Mouse (Mus musculus) CH12.LX (cell line): ENCODE results near the gene Rho. TPM values are rescaled to one million over a fixed set of nuclear protein-coding genes. Genes with fewer than 3 reads are reported as not detected.

Experiments
- DNase-seq: peaks from one replicate; pipeline ENCODE4 v3.0.0-alpha.2; 2013; ENCODE audit errors: extremely low read depth
- H3K27ac ChIP-seq: 2 replicates; pipeline ENCODE4 v1.5.1; 2012; ENCODE audit warnings: low read depth, mild to moderate bottlenecking, control low read depth, moderate library complexity; ENCODE audit not compliant: insufficient read depth
- H3K27me3 ChIP-seq: replicated peaks from 2 replicates; pipeline ENCODE3; 2012; ENCODE audit warnings: inconsistent platforms
- H3K36me3 ChIP-seq, 2 experiments: replicated peaks in 1 of 2; 2 replicates each; pipeline versions ENCODE3 to v1.6.1; 2012; ENCODE audit warnings: inconsistent platforms in 1 of 2, low read length in 1 of 2, mild to moderate bottlenecking in 1 of 2, mixed read lengths in 1 of 2, moderate library complexity in 1 of 2; ENCODE audit not compliant: control insufficient read depth in 1 of 2, insufficient read depth in 1 of 2
- H3K4me1 ChIP-seq, 2 experiments: 2 replicates each; pipeline ENCODE4 v1.6.1; 2012; ENCODE audit warnings: inconsistent platforms in 1 of 2, moderate library complexity in 1 of 2; ENCODE audit not compliant: insufficient read depth in 2 of 2, control insufficient read depth in 1 of 2
- H3K4me2 ChIP-seq: 2 replicates; pipeline ENCODE4 v1.6.1; 2012; ENCODE audit warnings: low read depth, mild to moderate bottlenecking, control low read depth; ENCODE audit not compliant: poor library complexity, insufficient read depth, severe bottlenecking
- H3K4me3 ChIP-seq, 3 experiments: fragments of 150-350 bp in 1 of 3; sonication (generic) in 1 of 3; replicated peaks in 1 of 3; 2 replicates each; pipeline versions ENCODE3 to v1.5.1; 2011 to 2012; ENCODE audit warnings: low read depth in 2 of 3, low read length in 2 of 3, mild to moderate bottlenecking in 2 of 3, moderate library complexity in 2 of 3, control low read depth in 1 of 3, improper control_type of control experiment in 1 of 3, inconsistent platforms in 1 of 3, mixed read lengths in 1 of 3; ENCODE audit not compliant: poor library complexity in 1 of 3
- H3K79me2 ChIP-seq: replicated peaks from 2 replicates; pipeline ENCODE4 v1.6.1; 2012; ENCODE audit warnings: mild to moderate bottlenecking, moderate library complexity; ENCODE audit not compliant: control insufficient read depth, poor library complexity, insufficient read depth, severe bottlenecking; ENCODE audit errors: extremely low read depth
- H3K9ac ChIP-seq: 2 replicates; pipeline ENCODE4 v1.6.1; 2012; ENCODE audit warnings: low read depth, mild to moderate bottlenecking, control low read depth, moderate library complexity; ENCODE audit not compliant: insufficient read depth
- H3K9me3 ChIP-seq: replicated peaks from 2 replicates; pipeline ENCODE3; 2012; ENCODE audit warnings: low read length, inconsistent platforms, mixed read lengths
- CHD1 ChIP-seq: IDR thresholded peaks from 2 replicates; pipeline ENCODE4 v1.6.1; 2012; ENCODE audit warnings: low read depth, low read length, improper control_type of control experiment, inconsistent platforms
- CTCF ChIP-seq, 2 experiments: IDR thresholded peaks in 1 of 2; conservative IDR thresholded peaks in 1 of 2; 2 replicates each; pipeline ENCODE4 v1.5.1; 2011 to 2012; ENCODE audit warnings: low read depth in 2 of 2, low read length in 2 of 2, improper control_type of control experiment in 1 of 2, inconsistent platforms in 1 of 2, mild to moderate bottlenecking in 1 of 2, moderate library complexity in 1 of 2
- ELF1 ChIP-seq: IDR thresholded peaks from 2 replicates; pipeline ENCODE4 v1.6.1; 2014; ENCODE audit warnings: low read depth, mild to moderate bottlenecking, inconsistent platforms, low read length, improper control_type of control experiment
- EP300 ChIP-seq: IDR thresholded peaks from 2 replicates; pipeline ENCODE4 v1.6.1; 2011; ENCODE audit warnings: low read length, improper control_type of control experiment
- ETS1 ChIP-seq: conservative IDR thresholded peaks from 2 replicates; pipeline ENCODE4 v1.6.1; 2012; ENCODE audit warnings: low read depth, mild to moderate bottlenecking, inconsistent platforms, low read length, improper control_type of control experiment, moderate library complexity
- HCFC1 ChIP-seq: IDR thresholded peaks from 2 replicates; pipeline ENCODE4 v1.6.1; 2012; ENCODE audit warnings: low read depth, mild to moderate bottlenecking, inconsistent platforms, low read length, improper control_type of control experiment
- IRF4 ChIP-seq: IDR thresholded peaks from 2 replicates; pipeline ENCODE4 v1.6.1; 2014; ENCODE audit warnings: low read depth, mild to moderate bottlenecking, inconsistent platforms, low read length, improper control_type of control experiment
- KAT2A ChIP-seq: IDR thresholded peaks from 2 replicates; pipeline ENCODE4 v1.6.1; 2012; ENCODE audit warnings: low read length, improper control_type of control experiment, inconsistent platforms; ENCODE audit not compliant: insufficient replicate concordance
- MAFK ChIP-seq: IDR thresholded peaks from 2 replicates; pipeline ENCODE4 v1.6.1; 2011; ENCODE audit warnings: low read length, improper control_type of control experiment; ENCODE audit not compliant: insufficient replicate concordance
- MAZ ChIP-seq: IDR thresholded peaks from 2 replicates; pipeline ENCODE4 v1.6.1; 2012; ENCODE audit warnings: low read depth, mild to moderate bottlenecking, inconsistent platforms, low read length, improper control_type of control experiment, moderate library complexity
- MEF2A ChIP-seq: IDR thresholded peaks from 2 replicates; pipeline ENCODE4 v1.6.1; 2014; ENCODE audit warnings: low read depth, mild to moderate bottlenecking, inconsistent platforms, low read length, improper control_type of control experiment, borderline replicate concordance
- NELFE ChIP-seq: IDR thresholded peaks from 2 replicates; pipeline ENCODE4 v1.6.1; 2011; ENCODE audit warnings: low read depth, low read length, improper control_type of control experiment
- PAX5 ChIP-seq: IDR thresholded peaks from 2 replicates; pipeline ENCODE4 v1.6.1; 2012; ENCODE audit warnings: low read length, inconsistent platforms, mixed read lengths
- POLR2A ChIP-seq: IDR thresholded peaks from 2 replicates; pipeline ENCODE4 v1.6.1; 2011; ENCODE audit warnings: low read depth, mild to moderate bottlenecking, improper control_type of control experiment, low read length
- POLR2AphosphoS2 ChIP-seq: IDR thresholded peaks from 2 replicates; pipeline ENCODE4 v1.6.1; 2011; ENCODE audit warnings: low read depth, low read length, improper control_type of control experiment
- TBP ChIP-seq: conservative IDR thresholded peaks from 2 replicates; pipeline ENCODE4 v1.6.1; 2011; ENCODE audit warnings: low read depth, low read length, improper control_type of control experiment
- TCF12 ChIP-seq: IDR thresholded peaks from 2 replicates; pipeline ENCODE4 v1.6.1; 2014; ENCODE audit warnings: low read depth, mild to moderate bottlenecking, inconsistent platforms, low read length, improper control_type of control experiment
- ZC3H11A ChIP-seq: IDR thresholded peaks from 2 replicates; pipeline ENCODE4 v1.6.1; 2012; ENCODE audit warnings: low read depth, mild to moderate bottlenecking, inconsistent platforms, low read length, improper control_type of control experiment
- ZKSCAN1 ChIP-seq: IDR thresholded peaks from 2 replicates; pipeline ENCODE4 v1.6.1; 2012; ENCODE audit warnings: low read depth, inconsistent platforms, low read length, improper control_type of control experiment, borderline replicate concordance
- ZMIZ1 ChIP-seq: IDR thresholded peaks from 2 replicates; pipeline ENCODE4 v1.6.1; 2012; ENCODE audit warnings: low read depth, mild to moderate bottlenecking, inconsistent platforms, low read length, improper control_type of control experiment
- ZNF384 ChIP-seq: IDR thresholded peaks from 2 replicates; pipeline ENCODE4 v1.6.1; 2012; ENCODE audit warnings: low read depth, low read length, improper control_type of control experiment, inconsistent platforms
- dilution Hi-C: fragments of 300-500 bp; cut with MboI; formaldehyde crosslinking; loops from 2 replicates; pipeline ENCODE4 v1.14.3; 2020; ENCODE audit warnings: low sequenced_read_pairs; ENCODE audit not compliant: extremely low pct_unique_long_range_greater_than_20kb, extremely low pct_ligation_motif_present
- in situ Hi-C: fragments of 300-500 bp; cut with MboI; formaldehyde crosslinking; loops from 3 replicates; pipeline ENCODE4 v1.14.3; 2019; ENCODE audit warnings: low sequenced_read_pairs, low pct_ligation_motif_present, low pct_unique_long_range_greater_than_20kb, mixed read lengths
- polyA plus RNA-seq: library from polyadenylated mRNA; unstranded; fragments of >175 nt; gene quantifications from 2 replicates; pipeline ENCODE4 v1.2.1, GENCODE M21; 2012; ENCODE audit warnings: low read depth; ENCODE audit not compliant: insufficient read length
- total RNA-seq, 2 experiments: library from RNA; depleted of rRNA; stranded (reverse); fragments of 300-350 nt in 1 of 2; fragments of >200 nt in 1 of 2; gene quantifications; 2 replicates each; pipeline ENCODE4 v1.2.3; 2012 to 2014

Gene Rho
- total RNA-seq (2012; rRNA removed): 0.04 and 0.17 TPM in 2 replicates
- total RNA-seq (2014; rRNA removed): 0.04 TPM in 1 of 2 replicates, not detected in the other
- not detected in 2 replicates for polyA plus RNA-seq

GRCm38 (mm10) chr6:115931639-115932038, at the start of gene Rho:
Gene Rho (plus strand): TSS chr6:115931748.
- H3K27me3 ChIP-seq: no peaks in the 10 kb centered on the region
- TF ChIP-seq NELFE: no peak
- H3K27ac ChIP-seq: no peak within 1 kb of the TSS
- dilution Hi-C loops (no loop called here), in situ Hi-C loops (no loop called here)
- peaks cover 7 to 18% of the 10 kb centered on the region in 2 experiments; a peak in 3 of 4 replicates for H3K4me1 ChIP-seq
- H3K9ac ChIP-seq: no peak within 1 kb of the TSS
- peaks cover 0 to 2% of the 10 kb centered on the region in 2 experiments for H3K36me3 ChIP-seq
- no peaks in the 10 kb centered on the region for H3K79me2 ChIP-seq
- H3K9me3 ChIP-seq: no peaks in the 10 kb centered on the region
- no peak within 1 kb of the TSS for H3K4me2 ChIP-seq
- no peak within 1 kb of the TSS for H3K4me3 ChIP-seq
- DNase-seq: no peak

GRCm38 (mm10) chr6:115884018-115884417, 47.5 kb upstream of the Rho start:
- no peak for DNase-seq
- Histone ChIP-seq H3K4me1 (peaks cover 11 to 27% of the 10 kb centered on the region in 2 experiments), H3K27ac (no peak overlapping the region), H3K9ac (no peak overlapping the region), H3K4me2 (no peak overlapping the region), H3K36me3 (peaks cover 14 to 52% of the 10 kb centered on the region in 2 experiments), H3K9me3 (peaks cover 3% of the 10 kb centered on the region), H3K4me3 (no peak overlapping the region), H3K27me3 (no peaks in the 10 kb centered on the region)
- in situ Hi-C loops: no loop called here
- dilution Hi-C loops: no loop called here
- TF ChIP-seq TBP (no peak), POLR2AphosphoS2 (no peak), POLR2A (no peak), CHD1 (no peak), TCF12 (no peak), ETS1 (no peak), MAZ (no peak), ZC3H11A (no peak), PAX5 (no peak)
- TF ChIP-seq, all 38 proteins: peak for 0
- H3K79me2 ChIP-seq: no peaks in the 10 kb centered on the region

- Histone ChIP-seq H3K27ac (peak overlapping the region; percentile 58), H3K9me3 (peaks cover 3% of the 10 kb centered on the region), H3K9ac (peak overlapping the region; percentile 38), H3K79me2 (no peaks in the 10 kb centered on the region), H3K27me3 (no peaks in the 10 kb centered on the region), H3K4me2 (peak overlapping the region; percentile 41; the same call in 1 of the 2 replicates), H3K4me3 (peak overlapping the region; percentile 42 to 50 (median 44)), H3K4me1 (peaks cover 11 to 21% of the 10 kb centered on the region in 2 experiments), H3K36me3 (peaks cover 18 to 50% of the 10 kb centered on the region in 2 experiments)
- in situ Hi-C loops: no loop called here
- dilution Hi-C loops: no loop called here
- TF ChIP-seq ZNF384 (no peak), ELF1 (peak; percentile 50; the same call in 1 of the 2 replicates), TCF12 (peak; percentile 55; the same call in 1 of the 2 replicates), HCFC1 (peak; percentile 48), MAFK (no peak), ZKSCAN1 (no peak), NELFE (peak; percentile 76), IRF4 (peak; percentile 57; the same call in 1 of the 2 replicates), EP300 (no peak), CTCF (conservative IDR thresholded peaks at IDR 0.05 in 1 of 2, IDR thresholded peaks at IDR 0.05 in 1 of 2; ENCODE audit: low read depth in 2 of 2, low read length in 2 of 2) (no peak), KAT2A (no peak), POLR2A (peak; percentile 84), ZMIZ1 (0 out of 2 replicates have a peak, but pooled peaks have one; percentile 26), TBP (peak; percentile 83), MEF2A (no peak)
- DNase-seq: peak; percentile 89
Measured at GRCm38 (mm10) chr6:115886894-115887293, 44.7 kb upstream of the Rho start.
